Mouse (Mus musculus) stomach, postnatal 0 days (tissue): ENCODE measurements around the gene Tbcb.

Experiments
- CTCF ChIP-seq: IDR thresholded peaks from 2 replicates; pipeline ENCODE4 v1.5.1; 2016; ENCODE audit warnings: antibody characterized with exemption, low read depth, mild to moderate bottlenecking, moderate library complexity
- EP300 ChIP-seq: optimal IDR thresholded peaks from 2 replicates; pipeline ENCODE3; 2016; ENCODE audit warnings: antibody characterized with exemption

- TF ChIP-seq EP300 (no peak), CTCF (peak; percentile 95)
Observed at GRCm38 (mm10) chr7:30198481-30198971, 33.5 kb downstream of the Tbcb start, which contains the start of gene Capns1.
